Mouse (Mus musculus) CH12.LX (cell line): ENCODE measurements around the gene Lce3a.

Experiments used
- CTCF ChIP-seq, 2 experiments: IDR thresholded peaks in 1 of 2; conservative IDR thresholded peaks in 1 of 2; 2 replicates each; pipeline ENCODE4 v1.5.1; 2011 to 2012; ENCODE audit warnings: low read depth in 2 of 2, low read length in 2 of 2, improper control_type of control experiment in 1 of 2, inconsistent platforms in 1 of 2, mild to moderate bottlenecking in 1 of 2, moderate library complexity in 1 of 2
- E2F4 ChIP-seq: IDR thresholded peaks from 2 replicates; pipeline ENCODE4 v1.6.1; 2011; ENCODE audit warnings: low read depth, low read length, improper control_type of control experiment; ENCODE audit not compliant: insufficient replicate concordance
- ELF1 ChIP-seq: IDR thresholded peaks from 2 replicates; pipeline ENCODE4 v1.6.1; 2014; ENCODE audit warnings: low read depth, mild to moderate bottlenecking, inconsistent platforms, low read length, improper control_type of control experiment
- EP300 ChIP-seq: IDR thresholded peaks from 2 replicates; pipeline ENCODE4 v1.6.1; 2011; ENCODE audit warnings: low read length, improper control_type of control experiment
- KAT2A ChIP-seq: IDR thresholded peaks from 2 replicates; pipeline ENCODE4 v1.6.1; 2012; ENCODE audit warnings: low read length, improper control_type of control experiment, inconsistent platforms; ENCODE audit not compliant: insufficient replicate concordance
- MXI1 ChIP-seq: IDR thresholded peaks from 2 replicates; pipeline ENCODE4 v1.6.1; 2011; ENCODE audit warnings: mild to moderate bottlenecking, low read depth, low read length, improper control_type of control experiment
- POLR2A ChIP-seq: IDR thresholded peaks from 2 replicates; pipeline ENCODE4 v1.6.1; 2011; ENCODE audit warnings: low read depth, mild to moderate bottlenecking, improper control_type of control experiment, low read length
- RAD21 ChIP-seq: IDR thresholded peaks from 2 replicates; pipeline ENCODE4 v1.6.1; 2011; ENCODE audit warnings: low read depth, mild to moderate bottlenecking, low read length, improper control_type of control experiment, moderate library complexity
- RCOR1 ChIP-seq: conservative IDR thresholded peaks from 2 replicates; pipeline ENCODE4 v1.6.1; 2012; ENCODE audit warnings: low read depth, mild to moderate bottlenecking, inconsistent platforms, low read length, improper control_type of control experiment
- TBP ChIP-seq: conservative IDR thresholded peaks from 2 replicates; pipeline ENCODE4 v1.6.1; 2011; ENCODE audit warnings: low read depth, low read length, improper control_type of control experiment
- ZC3H11A ChIP-seq: IDR thresholded peaks from 2 replicates; pipeline ENCODE4 v1.6.1; 2012; ENCODE audit warnings: low read depth, mild to moderate bottlenecking, inconsistent platforms, low read length, improper control_type of control experiment
- ZKSCAN1 ChIP-seq: IDR thresholded peaks from 2 replicates; pipeline ENCODE4 v1.6.1; 2012; ENCODE audit warnings: low read depth, inconsistent platforms, low read length, improper control_type of control experiment, borderline replicate concordance
- ZMIZ1 ChIP-seq: IDR thresholded peaks from 2 replicates; pipeline ENCODE4 v1.6.1; 2012; ENCODE audit warnings: low read depth, mild to moderate bottlenecking, inconsistent platforms, low read length, improper control_type of control experiment

DNA sequence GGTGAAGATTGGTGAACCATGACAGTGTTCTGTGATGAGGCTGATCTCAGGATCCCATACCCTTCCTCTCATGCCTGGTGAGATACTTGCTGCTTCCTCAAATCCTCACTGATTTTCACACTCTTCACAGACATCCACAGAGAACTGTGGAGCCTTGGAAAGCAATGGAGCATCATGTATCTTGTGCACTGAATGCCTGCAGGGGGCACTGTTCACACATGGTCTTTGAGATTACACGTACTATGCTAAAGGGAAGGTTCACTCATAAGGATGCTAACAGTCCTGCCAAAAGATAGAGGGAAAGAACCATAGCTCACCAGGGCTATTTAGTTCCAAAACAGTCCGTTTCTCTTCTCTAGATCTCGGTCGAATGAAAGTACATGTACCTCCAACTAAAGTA lies 5.7 kb downstream of the Lce3a start:
- no peak for TF ChIP-seq ZKSCAN1
- TF ChIP-seq EP300, result no peak
- TF ChIP-seq MXI1, result no peak
- TF ChIP-seq POLR2A, result no peak
- peak; percentile 47 to 61 for TF ChIP-seq CTCF (conservative IDR thresholded peaks at IDR 0.05 in 1 of 2, IDR thresholded peaks at IDR 0.05 in 1 of 2; ENCODE audit: low read depth in 2 of 2, low read length in 2 of 2)
- TF ChIP-seq TBP, result no peak
- no peak for TF ChIP-seq RCOR1
- TF ChIP-seq ELF1, result no peak
- TF ChIP-seq KAT2A, result no peak
- TF ChIP-seq ZMIZ1, result no peak
- no peak for TF ChIP-seq E2F4
- peak; percentile 40 for TF ChIP-seq RAD21
- TF ChIP-seq ZC3H11A, result no peak
